18 mouse cellular contexts compared by ENCODE assay signal in the genomic region with DNA sequence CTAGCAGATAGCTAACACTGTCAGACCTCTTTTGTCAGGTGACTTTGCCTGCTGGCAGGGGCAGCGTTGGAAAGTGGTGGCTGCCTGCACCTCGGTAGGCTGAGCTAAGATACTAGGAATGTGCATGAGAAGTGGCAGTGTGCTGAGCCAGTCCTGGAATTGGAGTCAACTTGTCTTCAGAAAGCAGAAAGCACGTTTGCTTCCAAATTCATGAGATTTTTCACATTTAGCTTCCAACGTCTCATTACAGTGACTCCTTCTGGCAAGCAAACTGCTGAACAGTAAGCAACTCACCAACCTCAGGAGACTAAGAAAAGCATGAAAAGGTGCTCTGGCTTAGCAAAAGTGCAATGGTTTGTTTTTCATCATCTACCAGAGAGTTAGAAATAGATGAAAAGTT. TPM values are rescaled to one million over a fixed set of nuclear protein-coding genes. Genes with fewer than 3 reads are reported as not detected.
DNase-seq lines count a peak whose midpoint lies in the region; ATAC-seq and TF ChIP-seq lines count a peak whose summit lies in the region.
"Had no signal": no experiment of that assay in that cellular context is flagged by ENCODE, and none has a peak within 500 bp of the region (broad histone marks: within the 10 kb centered on the region; RNA-seq: fewer than 3 reads in every experiment).

No protein-coding gene starts in this region.

- WGBS in embryonic facial prominence, embryonic 14.5 days, result 26% methylated on average over 4 of the region's 4 CpGs
- WGBS in embryonic facial prominence, embryonic 10.5 days, result 50% methylated on average over 4 of the region's 4 CpGs
- WGBS in hindbrain, embryonic 11.5 days, result 60% methylated on average over 4 of the region's 4 CpGs
- WGBS in hindbrain, postnatal 0 days, result 29% methylated on average over 4 of the region's 4 CpGs

- H3K9ac ChIP-seq in embryonic facial prominence, embryonic 14.5 days (ENCODE audit: low read depth, low read length), result no peak overlapping the region
- H3K9ac ChIP-seq in hindbrain, embryonic 11.5 days (ENCODE audit: low read depth, low read length), result no peak overlapping the region
- H3K9ac ChIP-seq in hindbrain, postnatal 0 days (replicated peaks; ENCODE audit: low read length), result no peak overlapping the region
- H3K9ac ChIP-seq: liver, postnatal 0 days; neural tube, embryonic 13.5 days had no signal

- no peaks in the 10 kb centered on the region for H3K36me3 ChIP-seq in embryonic facial prominence, embryonic 14.5 days (ENCODE audit: control insufficient read depth, insufficient read depth, low read length)
- H3K36me3 ChIP-seq in embryonic facial prominence, embryonic 10.5 days (replicated peaks), result no peaks in the 10 kb centered on the region
- H3K36me3 ChIP-seq in hindbrain, embryonic 11.5 days (ENCODE audit: control insufficient read depth, insufficient read depth, low read length), result no peaks in the 10 kb centered on the region
- no peaks in the 10 kb centered on the region for H3K36me3 ChIP-seq in hindbrain, postnatal 0 days (ENCODE audit: insufficient read depth, low read length)
- H3K36me3 ChIP-seq: midbrain, embryonic 10.5 days; neural tube, embryonic 13.5 days had no signal

- H3K27me3 ChIP-seq in embryonic facial prominence, embryonic 14.5 days (replicated peaks; ENCODE audit: control insufficient read depth, insufficient read depth, low read length), result no peaks in the 10 kb centered on the region
- no peaks in the 10 kb centered on the region for H3K27me3 ChIP-seq in embryonic facial prominence, embryonic 10.5 days (replicated peaks; ENCODE audit: low read depth, poor library complexity, severe bottlenecking)
- H3K27me3 ChIP-seq in hindbrain, embryonic 11.5 days (ENCODE audit: control insufficient read depth, insufficient read depth, low read length), result no peaks in the 10 kb centered on the region
- no peaks in the 10 kb centered on the region for H3K27me3 ChIP-seq in hindbrain, postnatal 0 days (ENCODE audit: insufficient read depth, low read length)
- H3K27me3 ChIP-seq: neural tube, embryonic 13.5 days had no signal

- no peak for TF ChIP-seq CTCF in hindbrain, postnatal 0 days (IDR thresholded peaks at IDR 0.05; ENCODE audit: low read depth)

- 0 out of 2 replicates have a peak, but pooled peaks cover 3% of the 10 kb centered on the region for H3K4me1 ChIP-seq in embryonic facial prominence, embryonic 14.5 days (ENCODE audit: control insufficient read depth, insufficient read depth, low read length)
- H3K4me1 ChIP-seq in embryonic facial prominence, embryonic 10.5 days, result peaks cover 22% of the 10 kb centered on the region
- H3K4me1 ChIP-seq in hindbrain, embryonic 11.5 days (replicated peaks; ENCODE audit: control insufficient read depth, insufficient read depth, low read length), result no peaks in the 10 kb centered on the region
- no peaks in the 10 kb centered on the region for H3K4me1 ChIP-seq in hindbrain, postnatal 0 days (ENCODE audit: insufficient read depth, low read length)
- H3K4me1 ChIP-seq: neural tube, embryonic 13.5 days had no signal

- peaks cover 13% of the 10 kb centered on the region; the same call in 1 of the 2 replicates for H3K9me3 ChIP-seq in embryonic facial prominence, embryonic 14.5 days (ENCODE audit: control insufficient read depth, low read length)
- no peaks in the 10 kb centered on the region for H3K9me3 ChIP-seq in embryonic facial prominence, embryonic 10.5 days
- H3K9me3 ChIP-seq in hindbrain, embryonic 11.5 days (ENCODE audit: control insufficient read depth, low read length), result no peaks in the 10 kb centered on the region
- peaks cover 5% of the 10 kb centered on the region; the same call in 1 of the 2 replicates for H3K9me3 ChIP-seq in hindbrain, postnatal 0 days (ENCODE audit: low read length)

- no peak overlapping the region for H3K4me2 ChIP-seq in embryonic facial prominence, embryonic 14.5 days (ENCODE audit: low read depth, low read length)
- H3K4me2 ChIP-seq in hindbrain, embryonic 11.5 days (replicated peaks; ENCODE audit: low read depth, low read length), result no peak overlapping the region
- H3K4me2 ChIP-seq in hindbrain, postnatal 0 days (ENCODE audit: low read depth, low read length), result no peak overlapping the region
- H3K4me2 ChIP-seq: neural tube, embryonic 13.5 days had no signal

- H3K27ac ChIP-seq in embryonic facial prominence, embryonic 14.5 days (replicated peaks; ENCODE audit: low read depth, low read length), result 0 out of 2 replicates have a peak overlapping the region, but pooled peaks have one; percentile 15
- H3K27ac ChIP-seq in embryonic facial prominence, embryonic 10.5 days (replicated peaks), result no peak overlapping the region
- H3K27ac ChIP-seq in hindbrain, embryonic 11.5 days (ENCODE audit: low read depth, low read length), result no peak overlapping the region
- no peak overlapping the region for H3K27ac ChIP-seq in hindbrain, postnatal 0 days
- H3K27ac ChIP-seq: heart, adult 2 months; midbrain, embryonic 10.5 days had no signal

- DNase-seq in embryonic facial prominence, embryonic 14.5 days (ENCODE audit: low spot score), result peak; percentile 28
- no peak for DNase-seq in embryonic facial prominence, embryonic 10.5 days (ENCODE audit: low spot score)
- peak; percentile 1 for DNase-seq in hindbrain, embryonic 11.5 days (ENCODE audit: low spot score)
- no peak for DNase-seq in hindbrain, postnatal 0 days (ENCODE audit: low spot score)
- peak; percentile 16 for DNase-seq in right cerebral cortex, postnatal 4 days
- no peak for DNase-seq in right cerebral cortex, postnatal 36 days (ENCODE audit: low spot score in 2 of 2)
- no peak for DNase-seq in MN1 (ENCODE audit: low spot score)
- no peak for DNase-seq in adrenal gland, postnatal 4 days (ENCODE audit: low spot score in 2 of 2)
- DNase-seq: adrenal gland, adult 8-10 months; cerebellum, adult 8-10 months; kidney, adult 2 months; kidney, postnatal 14 days; liver, postnatal 0 days; lung, postnatal 36 days; thymus, adult 2 months had no signal

- no peak for ATAC-seq in embryonic facial prominence, embryonic 14.5 days (ENCODE audit: low read depth)
- ATAC-seq in hindbrain, embryonic 11.5 days (ENCODE audit: low FRiP score), result no peak
- ATAC-seq in hindbrain, postnatal 0 days, result no peak
- ATAC-seq: liver, postnatal 0 days had no signal

- no peak overlapping the region for H3K4me3 ChIP-seq in embryonic facial prominence, embryonic 14.5 days (ENCODE audit: low read depth, low read length)
- H3K4me3 ChIP-seq in embryonic facial prominence, embryonic 10.5 days, result no peak overlapping the region
- H3K4me3 ChIP-seq in hindbrain, embryonic 11.5 days (ENCODE audit: low read depth, low read length), result no peak overlapping the region
- H3K4me3 ChIP-seq in hindbrain, postnatal 0 days (ENCODE audit: low read length), result no peak overlapping the region
- H3K4me3 ChIP-seq: heart, adult 2 months; midbrain, embryonic 10.5 days; neural tube, embryonic 13.5 days had no signal

RNA-seq across cellular contexts. Expression of a gene that starts 59.1 kb away (rescaled TPM):
- polyA plus RNA-seq in embryonic facial prominence, embryonic 14.5 days (2014; fragmentation: Nextera tagmentation; extraction: Ambion mirVana), result 5.6 and 6.5 TPM in 2 replicates
- polyA plus RNA-seq in embryonic facial prominence, embryonic 10.5 days (2016; fragmentation: Nextera tagmentation; extraction: Ambion mirVana), result 3.4 and 4.0 TPM in 2 replicates
- 3.0 and 4.2 TPM in 2 replicates for polyA plus RNA-seq in hindbrain, embryonic 11.5 days (2014; fragmentation: Nextera tagmentation; extraction: Ambion mirVana)
- total RNA-seq in hindbrain, postnatal 0 days (2014; rRNA removed), result 18.9 and 19.2 TPM in 2 replicates
- 3.3 and 3.7 TPM in 2 replicates for polyA plus RNA-seq in hindbrain, postnatal 0 days (2015; fragmentation: Nextera tagmentation; extraction: Ambion mirVana)
- total RNA-seq in adrenal gland, postnatal 4 days (2021), result 1 to 10 TPM; 6.6 to 6.7 TPM

Comparison
In these comparisons a context has a peak if more than half of its experiments do, and no peak if none do; other contexts are left out.
1. DNase-seq: peak in embryonic facial prominence, embryonic 14.5 days (single experiment), hindbrain, embryonic 11.5 days (single experiment) and right cerebral cortex, postnatal 4 days (single experiment); none in embryonic facial prominence, embryonic 10.5 days (single experiment), hindbrain, postnatal 0 days (single experiment), right cerebral cortex, postnatal 36 days (0 of 2), MN1 (single experiment) and adrenal gland, postnatal 4 days (0 of 2).